Mouse (Mus musculus): ENCODE measurements at regions not wholly inside any gene's neighbourhood (a gene's known extent, or its start where the extent isn't known, plus 50 kb on each side); places are given as distances from the start of the nearest gene placed in this dataset.

GRCm38 (mm10) chr8:92777106-92777505, 50.0 kb upstream of the Mmp2 start:
- TF ChIP-seq CTCF (IDR thresholded peaks at IDR 0.05; ENCODE audit: low read depth): no peak
- WGBS: 29% methylated on average over 5 of the region's 5 CpGs
- no peak for ATAC-seq

More at GRCm38 (mm10) chr8:92777106-92777505, 50.0 kb upstream of the Mmp2 start:
- no peak overlapping the region for H3K9ac ChIP-seq (replicated peaks; ENCODE audit: low read length)
- H3K27me3 ChIP-seq (ENCODE audit: insufficient read depth, low read length): no peaks in the 10 kb centered on the region
- H3K4me2 ChIP-seq (ENCODE audit: low read depth, low read length): no peak overlapping the region
- no peak overlapping the region for H3K27ac ChIP-seq
- no peaks in the 10 kb centered on the region for H3K9me3 ChIP-seq (ENCODE audit: low read length)
- H3K4me1 ChIP-seq (ENCODE audit: insufficient read depth, low read length): no peaks in the 10 kb centered on the region
- no peak for DNase-seq (ENCODE audit: low spot score)
- no peak overlapping the region for H3K4me3 ChIP-seq (ENCODE audit: low read length)
- no peaks in the 10 kb centered on the region for H3K36me3 ChIP-seq (ENCODE audit: insufficient read depth, low read length)

All from hindbrain, postnatal 0 days (tissue).